Mouse (Mus musculus) limb, embryonic 14.5 days (tissue): ENCODE results near the gene Runx1. TPM values are rescaled to one million over a fixed set of nuclear protein-coding genes. Genes with fewer than 3 reads are reported as not detected.

Source experiments
- ATAC-seq: fragments of 200-750 bp; cut with Nextera tagmentation; 2 replicates; pipeline ENCODE4 v1.8.0; 2017; ENCODE audit warnings: low read depth, moderate number of reproducible peaks, moderate TSS enrichment; ENCODE audit not compliant: low FRiP score
- DNase-seq: peaks from one replicate; pipeline ENCODE4 v3.0.0-alpha.2; 2015; ENCODE audit warnings: low spot score
- H3K27ac ChIP-seq: fragments of 300-500 bp; sonication (generic); replicated peaks from 2 replicates; pipeline ENCODE4 v1.5.1; 2014; ENCODE audit warnings: low read depth, mild to moderate bottlenecking, low read length, moderate library complexity, mixed read lengths
- H3K27me3 ChIP-seq: fragments of 300-500 bp; sonication (generic); 2 replicates; pipeline ENCODE4 v1.6.1; 2014; ENCODE audit warnings: low read length, mixed read lengths; ENCODE audit not compliant: control insufficient read depth, insufficient read depth
- H3K36me3 ChIP-seq: fragments of 300-500 bp; sonication (generic); 2 replicates; pipeline ENCODE4 v1.6.1; 2014; ENCODE audit warnings: mild to moderate bottlenecking, low read length, moderate library complexity, mixed read lengths; ENCODE audit not compliant: control insufficient read depth, insufficient read depth
- H3K4me1 ChIP-seq: fragments of 300-500 bp; sonication (generic); 2 replicates; pipeline ENCODE4 v1.6.1; 2014; ENCODE audit warnings: antibody characterized with exemption, low read length, mixed read lengths; ENCODE audit not compliant: control insufficient read depth, insufficient read depth
- H3K4me2 ChIP-seq: fragments of 300-500 bp; sonication (generic); replicated peaks from 2 replicates; pipeline ENCODE4 v1.6.1; 2014; ENCODE audit warnings: low read depth, mild to moderate bottlenecking, low read length, moderate library complexity; ENCODE audit not compliant: severe bottlenecking
- H3K4me3 ChIP-seq: fragments of 300-500 bp; sonication (generic); replicated peaks from 2 replicates; pipeline ENCODE4 v1.5.1; 2014; ENCODE audit warnings: low read length
- H3K9ac ChIP-seq: fragments of 300-500 bp; sonication (generic); 2 replicates; pipeline ENCODE4 v1.6.1; 2014; ENCODE audit warnings: mild to moderate bottlenecking, low read depth, low read length, moderate library complexity; ENCODE audit not compliant: severe bottlenecking
- H3K9me3 ChIP-seq: fragments of 300-500 bp; sonication (generic); 2 replicates; pipeline ENCODE4 v1.6.1; 2016; ENCODE audit warnings: low read length; ENCODE audit not compliant: control insufficient read depth
- POLR2A ChIP-seq: fragments of 200-500 bp; IDR thresholded peaks from 2 replicates; pipeline ENCODE4 v1.8.0; 2012; ENCODE audit warnings: inconsistent platforms, mild to moderate bottlenecking, moderate library complexity, borderline replicate concordance; ENCODE audit not compliant: insufficient read depth, insufficient read length; ENCODE audit errors: extremely low read depth
- WGBS: fragments of 180-500 bp; shearing (Covaris S2); extraction: QIAGEN DNeasy Blood & Tissue Kit; methylation state at CpG from one replicate; pipeline ENCODE4 v1.1.7; 2014; 5-methylcytosine and 5-hydroxymethylcytosine counted together
- polyA plus RNA-seq, 2 experiments: library from polyadenylated mRNA; depleted of rRNA in 1 of 2; stranded (reverse) in 1 of 2; unstranded in 1 of 2; fragments of >200 nt; fragmentation: Nextera tagmentation in 1 of 2; extraction: Ambion mirVana in 1 of 2; gene quantifications; 2 replicates each; pipeline versions ENCODE4 v1.2.1 to v1.2.3; 2012 to 2014

Runx1 gene
- polyA plus RNA-seq, 2 experiments = 5.2 to 5.5 TPM

GRCm38 (mm10) chr16:92803076-92803580 lies 22.8 kb downstream of the Runx1 start:
- H3K4me1 ChIP-seq = no peaks in the 10 kb centered on the region
- no peak overlapping the region for H3K4me3 ChIP-seq
- TF ChIP-seq POLR2A = no peak
- DNase-seq = no peak
- no peak overlapping the region for H3K27ac ChIP-seq
- no peaks in the 10 kb centered on the region for H3K9me3 ChIP-seq
- no peak for ATAC-seq
- H3K9ac ChIP-seq = no peak overlapping the region
- H3K4me2 ChIP-seq = no peak overlapping the region
- H3K36me3 ChIP-seq = no peaks in the 10 kb centered on the region
- 94% methylated on average over 7 of the region's 7 CpGs for WGBS
- no peaks in the 10 kb centered on the region for H3K27me3 ChIP-seq

- H3K4me1 ChIP-seq = no peaks in the 10 kb centered on the region
- ATAC-seq = no peak
- H3K36me3 ChIP-seq = no peaks in the 10 kb centered on the region
- 72% methylated on average over 12 of the region's 12 CpGs for WGBS
- DNase-seq = no peak
- H3K4me2 ChIP-seq = no peak overlapping the region
- no peak for TF ChIP-seq POLR2A
- H3K27ac ChIP-seq = no peak overlapping the region
- H3K9ac ChIP-seq = no peak overlapping the region
- no peak overlapping the region for H3K4me3 ChIP-seq
- H3K27me3 ChIP-seq = no peaks in the 10 kb centered on the region
- H3K9me3 ChIP-seq = no peaks in the 10 kb centered on the region
Measured at GRCm38 (mm10) chr16:92801567-92801966, 24.4 kb downstream of the Runx1 start.

GRCm38 (mm10) chr16:92800845-92801244 lies 25.1 kb downstream of the Runx1 start:
- Histone ChIP-seq H3K27ac (no peak overlapping the region), H3K4me2 (no peak overlapping the region), H3K9ac (no peak overlapping the region), H3K4me3 (no peak overlapping the region), H3K4me1 (no peaks in the 10 kb centered on the region), H3K9me3 (no peaks in the 10 kb centered on the region), H3K36me3 (no peaks in the 10 kb centered on the region), H3K27me3 (no peaks in the 10 kb centered on the region)
- 91% methylated on average over 5 of the region's 5 CpGs for WGBS
- DNase-seq (no peak), ATAC-seq (no peak)
- TF ChIP-seq POLR2A = no peak

GRCm38 (mm10) chr16:92799940-92800339 lies 26.0 kb downstream of the Runx1 start:
- Histone ChIP-seq H3K9ac (no peak overlapping the region), H3K4me2 (no peak overlapping the region), H3K9me3 (no peaks in the 10 kb centered on the region), H3K27me3 (no peaks in the 10 kb centered on the region), H3K4me3 (no peak overlapping the region), H3K36me3 (no peaks in the 10 kb centered on the region), H3K4me1 (no peaks in the 10 kb centered on the region), H3K27ac (no peak overlapping the region)
- TF ChIP-seq POLR2A = no peak
- whole genome bisulfite sequencing = 90% methylated on average over 7 of the region's 7 CpGs
- ATAC-seq (no peak), DNase-seq (no peak)

- WGBS = 21% methylated on average over 6 of the region's 6 CpGs
- H3K36me3 ChIP-seq = no peaks in the 10 kb centered on the region
- H3K4me3 ChIP-seq = no peak overlapping the region
- ATAC-seq = 0 out of 2 replicates have a peak, but pooled peaks have one; percentile 53
- no peaks in the 10 kb centered on the region for H3K9me3 ChIP-seq
- H3K9ac ChIP-seq = no peak overlapping the region
- no peak for DNase-seq
- no peaks in the 10 kb centered on the region for H3K27me3 ChIP-seq
- peaks cover 5% of the 10 kb centered on the region; the same call in 1 of the 2 replicates for H3K4me1 ChIP-seq
- TF ChIP-seq POLR2A = no peak
- H3K4me2 ChIP-seq = no peak overlapping the region
- no peak overlapping the region for H3K27ac ChIP-seq
Measured at GRCm38 (mm10) chr16:92794197-92794596, 31.8 kb downstream of the Runx1 start.

- 69% methylated on average over 8 of the region's 8 CpGs for WGBS
- no peak overlapping the region for H3K27ac ChIP-seq
- no peaks in the 10 kb centered on the region for H3K9me3 ChIP-seq
- peaks cover 5% of the 10 kb centered on the region; the same call in 1 of the 2 replicates for H3K4me1 ChIP-seq
- no peak overlapping the region for H3K4me3 ChIP-seq
- no peaks in the 10 kb centered on the region for H3K36me3 ChIP-seq
- ATAC-seq (no peak), DNase-seq (no peak)
- H3K9ac ChIP-seq = no peak overlapping the region
- H3K4me2 ChIP-seq = no peak overlapping the region
- no peaks in the 10 kb centered on the region for H3K27me3 ChIP-seq
- no peak for TF ChIP-seq POLR2A
Measured at GRCm38 (mm10) chr16:92793741-92794140, 32.2 kb downstream of the Runx1 start.
